Mouse (Mus musculus) megakaryocyte progenitor cell, adult 5-6 weeks (primary cell): ENCODE results near the gene Gm10322. TPM values are rescaled to one million over a fixed set of nuclear protein-coding genes. Genes with fewer than 3 reads are reported as not detected.
A peak's percentile ranks its signal among the peaks of the same experiment; 100 is the strongest.

Experiments
- ATAC-seq: replicated peaks from 2 replicates; pipeline ENCODE4 v1.8.0; 2016; ENCODE audit warnings: mild to moderate bottlenecking, moderate TSS enrichment, inconsistent platforms; ENCODE audit not compliant: poor library complexity
- total RNA-seq, 2 experiments: library from RNA; stranded (forward) in 1 of 2; stranded (reverse) in 1 of 2; fragments of 157-497, 149-512 nt in 1 of 2; fragments of 200-1000 nt in 1 of 2; gene quantifications; 2 replicates each; pipeline versions ENCODE4 v1.2.3 to v1.2.4; 2015 to 2017

The Gm10322 gene
- total RNA-seq, 2 experiments from 2014 or later, result not detected

GRCm38 (mm10) chr10:59600516-59600915 lies 15.3 kb upstream of the Gm10322 start:
- ATAC-seq, result no peak

- ATAC-seq, result no peak
These were observed 13.8 kb upstream of the Gm10322 start for GRCm38 (mm10) chr10:59602043-59602442.

GRCm38 (mm10) chr10:59602891-59603290 lies 13.0 kb upstream of the Gm10322 start:
- ATAC-seq, result no peak

- ATAC-seq, result no peak
These were observed 12.0 kb upstream of the Gm10322 start for GRCm38 (mm10) chr10:59603843-59604242.

GRCm38 (mm10) chr10:59604879-59605464 lies 10.9 kb upstream of the Gm10322 start:
- ATAC-seq, result peak; percentile 73

- peak; percentile 25 for ATAC-seq
These were observed 2.6 kb upstream of the Gm10322 start for GRCm38 (mm10) chr10:59613276-59613675.

GRCm38 (mm10) chr10:59614141-59614540 lies 1.7 kb upstream of the Gm10322 start:
- ATAC-seq, result no peak

GRCm38 (mm10) chr10:59615411-59615810 lies 452 bp upstream of the Gm10322 start:
- no peak for ATAC-seq

GRCm38 (mm10) chr10:59616522-59616921 lies 659 bp downstream of the Gm10322 start, which contains the start of gene Mcu:
TSS of gene Mcu (minus strand) at chr10:59616692.
- peak; percentile 93 for ATAC-seq

- ATAC-seq, result no peak
These were observed 1.9 kb downstream of the Gm10322 start for GRCm38 (mm10) chr10:59617776-59618175.

- ATAC-seq, result peak; percentile 26; the same call in 1 of the 2 replicates
These were observed 5.5 kb downstream of the Gm10322 start for GRCm38 (mm10) chr10:59621355-59621754.

- peak; percentile 23; the same call in 1 of the 2 replicates for ATAC-seq
These were observed 7.6 kb downstream of the Gm10322 start for GRCm38 (mm10) chr10:59623496-59623895.

GRCm38 (mm10) chr10:59628641-59629505 lies 13.0 kb downstream of the Gm10322 start:
- no peak for ATAC-seq

GRCm38 (mm10) chr10:59629506-59629782 lies 13.6 kb downstream of the Gm10322 start:
- no peak for ATAC-seq

GRCm38 (mm10) chr10:59636048-59636447 lies 20.2 kb downstream of the Gm10322 start:
- no peak for ATAC-seq

- peak; percentile 76 for ATAC-seq
These were observed 21.1 kb downstream of the Gm10322 start for GRCm38 (mm10) chr10:59636751-59637533.

- ATAC-seq, result no peak
These were observed 21.8 kb downstream of the Gm10322 start for GRCm38 (mm10) chr10:59637596-59638124.

GRCm38 (mm10) chr10:59638576-59638975 lies 22.7 kb downstream of the Gm10322 start:
- ATAC-seq, result no peak

- peak; percentile 17; the same call in 1 of the 2 replicates for ATAC-seq
These were observed 27.0 kb downstream of the Gm10322 start for GRCm38 (mm10) chr10:59642659-59643377.

GRCm38 (mm10) chr10:59643645-59644044 lies 27.8 kb downstream of the Gm10322 start:
- ATAC-seq, result no peak

- ATAC-seq, result no peak
These were observed 28.8 kb downstream of the Gm10322 start for GRCm38 (mm10) chr10:59644710-59645109.
